Mouse (Mus musculus) left cerebral cortex, postnatal 36 days (tissue): ENCODE results near the gene Pdx1. TPM values are rescaled to one million over a fixed set of nuclear protein-coding genes. Genes with fewer than 3 reads are reported as not detected.

Experiments
- microRNA-seq: library from miRNA; unstranded; fragments of <30 nt; microRNA quantifications from one replicate; pipeline ENCODE4 v1.2.0, GENCODE M21; 2022
- total RNA-seq, 2 experiments: library from RNA; stranded (reverse); gene quantifications; 2 replicates each; pipeline ENCODE4 v1.2.3; 2021

The Pdx1 gene
- total RNA-seq, 2 experiments from 2014 or later: not detected

Small RNAs within 50 kb of the gene (microRNA-seq; reads per million reads assigned to microRNA genes)
- gene Mir7k: not detected

Other genes starting within 250 kb of the Pdx1 start
- gene Lnx2, start 193.4 kb upstream of the Pdx1 start, total RNA-seq: 1 to 10 TPM; 5.0 to 5.8 TPM
- gene Polr1d, start 192.9 kb upstream of the Pdx1 start, total RNA-seq: 10 to 100 TPM; 61.3 to 78.1 TPM
- under 1 TPM; 0.17 to 0.52 TPM for gene Gsx1, start 81.3 kb upstream of the Pdx1 start, total RNA-seq
- not detected for gene Cdx2, start 37.3 kb downstream of the Pdx1 start, total RNA-seq
- not detected for gene Urad, start 52.5 kb downstream of the Pdx1 start, total RNA-seq
- 1 to 10 TPM; 4.8 to 7.0 TPM for gene Flt3, start 130.5 kb downstream of the Pdx1 start, total RNA-seq
- gene Pan3, start 160.2 kb downstream of the Pdx1 start, total RNA-seq: 100 to 1,000 TPM in 1 of 2 experiments, 10 to 100 TPM in 1; 67.8 to 105 TPM